Mouse (Mus musculus): Measurements from ENCODE around the gene Atad2b. TPM values are rescaled to one million over a fixed set of nuclear protein-coding genes. Genes with fewer than 3 reads are reported as not detected.

The Atad2b gene
- 10 to 100 TPM; 91.1 to 93.4 TPM for total RNA-seq (2023)

GRCm38 (mm10) chr12:4916994-4917804 is at the start of gene Atad2b:
Gene Atad2b, plus strand, starts transcription at chr12:4917353.

GRCm38 (mm10) chr12:4874161-4874927 is 42.8 kb upstream of the Atad2b start, which contains the start of gene Mfsd2b:
Gene Mfsd2b, minus strand, starts transcription at chr12:4874359.

GRCm38 (mm10) chr12:4906951-4907906 is 9.9 kb upstream of the Atad2b start, which contains the start of gene Ubxn2a:
Gene Ubxn2a, minus strand, starts transcription at chr12:4907705.

Other genes with a start within 250 kb of the Atad2b start
- gene Fam228a, start 178.9 kb upstream of the Atad2b start, total RNA-seq (2023), result not detected
- under 1 TPM; 0.47 to 0.82 TPM for gene Pfn4, start 148.3 kb upstream of the Atad2b start, total RNA-seq (2023)
- gene Fam228b, start 148.1 kb upstream of the Atad2b start, total RNA-seq (2023), result 1 to 10 TPM; 1.6 to 4.6 TPM
- 100 to 1,000 TPM; 119 to 129 TPM for gene Sf3b6, start 99.8 kb upstream of the Atad2b start, total RNA-seq (2023)
- 10 to 100 TPM; 18.2 to 18.3 TPM for gene Fkbp1b, start 75.8 kb upstream of the Atad2b start, total RNA-seq (2023)
- gene Wdcp, start 74.0 kb upstream of the Atad2b start, total RNA-seq (2023), result 10 to 100 TPM; 12.8 to 14.4 TPM
- gene Mfsd2b, start 43.0 kb upstream of the Atad2b start, total RNA-seq (2023), result under 1 TPM; 0.67 to 0.79 TPM
- gene Ubxn2a, start 9.6 kb upstream of the Atad2b start, total RNA-seq (2023), result 10 to 100 TPM; 16.7 to 18.9 TPM